Mouse (Mus musculus) liver, embryonic 13.5 days (tissue): ENCODE measurements around the gene Arhgap29. TPM values are rescaled to one million over a fixed set of nuclear protein-coding genes. Genes with fewer than 3 reads are reported as not detected.

Experiments
- ATAC-seq: fragments of 200-750 bp; cut with Nextera tagmentation; 2 replicates; pipeline ENCODE4 v1.8.0; 2017; ENCODE audit warnings: low read depth, mild to moderate bottlenecking, moderate number of reproducible peaks, moderate library complexity
- DNase-seq: peaks from one replicate; pipeline ENCODE4 v3.0.0; 2022
- H3K27ac ChIP-seq: fragments of 300-500 bp; sonication (generic); 2 replicates; pipeline ENCODE4 v1.5.1; 2015; ENCODE audit warnings: moderate library complexity, mild to moderate bottlenecking, inconsistent platforms
- H3K27me3 ChIP-seq: fragments of 300-500 bp; sonication (generic); 2 replicates; pipeline ENCODE4 v1.6.1; 2015; ENCODE audit warnings: mild to moderate bottlenecking, inconsistent platforms
- H3K36me3 ChIP-seq: fragments of 300-500 bp; sonication (generic); 2 replicates; pipeline ENCODE4 v1.6.1; 2015; ENCODE audit warnings: mild to moderate bottlenecking, inconsistent platforms
- H3K4me1 ChIP-seq: fragments of 300-500 bp; sonication (generic); replicated peaks from 2 replicates; pipeline ENCODE4 v1.6.1; 2015; ENCODE audit warnings: inconsistent platforms
- H3K4me2 ChIP-seq: fragments of 300-500 bp; sonication (generic); 2 replicates; pipeline ENCODE4 v1.6.1; 2015; ENCODE audit warnings: inconsistent platforms, mild to moderate bottlenecking, moderate library complexity
- H3K4me3 ChIP-seq: fragments of 300-500 bp; sonication (generic); replicated peaks from 2 replicates; pipeline ENCODE4 v1.5.1; 2015; ENCODE audit warnings: mild to moderate bottlenecking, inconsistent platforms
- H3K9ac ChIP-seq: fragments of 300-500 bp; sonication (generic); 2 replicates; pipeline ENCODE4 v1.6.1; 2015; ENCODE audit warnings: mild to moderate bottlenecking, inconsistent platforms
- H3K9me3 ChIP-seq: fragments of 300-500 bp; sonication (generic); replicated peaks from 2 replicates; pipeline ENCODE4 v1.6.1; 2016; ENCODE audit warnings: inconsistent platforms
- WGBS: fragments of 180-500 bp; shearing (Covaris S2); methylation state at CpG from one replicate; pipeline ENCODE4 v1.1.7; 2015; ENCODE audit not compliant: insufficient replicate concordance; 5-methylcytosine and 5-hydroxymethylcytosine counted together
- polyA plus RNA-seq: library from polyadenylated mRNA; unstranded; fragments of >200 nt; fragmentation: Nextera tagmentation; extraction: Ambion mirVana; gene quantifications from 2 replicates; pipeline ENCODE4 v1.2.1, GENCODE M21; 2015

Gene Arhgap29
- polyA plus RNA-seq, 1 experiment from 2014 or later: 5.2 TPM

DNA sequence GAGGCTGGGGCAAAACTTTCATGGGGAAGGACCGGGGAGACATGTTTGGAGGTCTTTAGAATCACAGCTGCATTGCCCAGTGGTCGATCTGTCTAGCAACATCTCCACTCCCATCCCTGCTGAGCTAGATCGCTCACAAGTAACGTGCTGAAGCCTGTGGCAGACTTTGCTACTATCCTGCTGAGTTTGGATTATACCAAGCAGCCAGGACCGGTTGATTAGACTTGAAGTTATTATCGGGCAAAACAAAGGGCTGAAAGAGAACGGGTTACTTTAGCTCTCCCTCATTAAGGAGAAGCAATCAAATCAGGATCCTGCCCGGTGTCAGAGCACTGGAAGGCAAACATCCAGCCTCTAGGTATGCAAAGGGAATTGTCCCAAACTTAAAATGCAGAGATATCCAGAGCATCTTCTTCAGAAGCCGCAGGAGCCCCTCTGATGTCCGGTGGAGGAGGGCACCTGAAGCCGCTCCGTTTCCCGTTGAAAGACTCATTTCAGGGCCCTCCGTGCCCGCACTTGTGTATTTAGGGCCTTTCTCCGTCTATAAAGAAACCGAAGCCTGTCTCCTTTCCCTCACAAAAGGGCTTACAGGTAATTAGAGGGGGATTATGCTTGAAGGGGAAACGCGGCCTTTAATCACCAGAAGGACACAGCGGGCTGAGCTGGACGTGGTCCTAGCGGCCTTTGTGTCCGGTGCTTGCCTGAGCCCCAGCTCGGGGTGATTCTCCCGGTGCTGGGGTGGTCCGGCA, 91.6 kb downstream of the Arhgap29 start, which contains the start of gene Abca4:
Gene Abca4, plus strand, starts transcription at position 645 of the 749 bp plus-strand sequence.
- no peak for ATAC-seq
- no peak within 1 kb of the TSS for H3K4me3 ChIP-seq
- no peaks in the 10 kb centered on the region for H3K9me3 ChIP-seq
- peaks cover 18% of the 10 kb centered on the region for H3K4me1 ChIP-seq
- H3K9ac ChIP-seq: no peak within 1 kb of the TSS
- peaks cover 25% of the 10 kb centered on the region for H3K27me3 ChIP-seq
- H3K27ac ChIP-seq: no peak within 1 kb of the TSS
- H3K36me3 ChIP-seq: no peaks in the 10 kb centered on the region
- 26% methylated on average over 26 of the region's 26 CpGs for WGBS
- peak within 1 kb of the TSS; percentile 8; the same call in 1 of the 2 replicates for H3K4me2 ChIP-seq
- no peak for DNase-seq

DNA sequence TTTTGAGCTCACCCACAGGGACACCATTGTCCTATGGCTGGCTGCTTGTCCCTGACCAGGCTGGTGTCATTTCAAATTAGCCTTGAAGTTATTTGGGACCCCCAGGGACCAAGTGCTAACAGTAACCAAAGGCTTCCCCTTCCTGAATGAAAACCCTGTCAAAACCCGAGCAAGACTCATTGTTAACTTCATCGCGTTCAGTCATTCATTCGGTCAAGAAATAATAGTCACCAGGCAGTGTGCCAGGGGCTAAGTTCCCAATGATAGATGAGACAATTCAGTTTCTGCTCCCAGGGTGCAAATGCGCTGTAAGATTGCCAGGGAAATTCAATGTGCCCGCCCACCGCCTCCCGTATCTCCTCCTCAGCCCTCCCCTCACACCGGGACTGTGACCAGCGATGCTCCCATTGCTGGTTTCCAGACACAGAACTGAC, 93.9 kb downstream of the Arhgap29 start:
- Histone ChIP-seq H3K4me1 (peaks cover 24% of the 10 kb centered on the region), H3K27ac (no peak overlapping the region), H3K4me2 (no peak overlapping the region), H3K36me3 (no peaks in the 10 kb centered on the region), H3K9ac (no peak overlapping the region), H3K4me3 (no peak overlapping the region), H3K27me3 (peaks cover 25% of the 10 kb centered on the region), H3K9me3 (no peaks in the 10 kb centered on the region)
- DNase-seq (no peak), ATAC-seq (no peak)
- 64% methylated on average over 10 of the region's 10 CpGs for WGBS

DNA sequence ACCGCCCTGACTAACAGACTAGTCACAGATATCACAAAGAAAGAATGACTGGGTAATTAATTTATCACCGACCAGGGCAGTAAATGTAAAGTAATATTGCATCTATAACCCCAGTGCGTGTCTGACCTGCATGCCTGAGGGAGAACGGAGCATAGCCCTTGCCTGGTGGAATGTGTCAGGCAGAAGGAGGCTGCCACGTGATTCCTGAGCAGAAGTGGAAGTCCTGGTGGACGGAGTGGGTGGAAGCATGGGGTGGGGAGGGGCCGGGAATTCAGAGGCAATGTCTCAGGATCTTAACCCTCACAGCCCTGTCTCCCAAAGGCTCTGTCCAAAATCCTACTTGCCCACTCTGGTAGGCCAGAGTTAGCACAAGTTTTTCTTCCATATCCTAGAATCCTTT, 95.1 kb downstream of the Arhgap29 start:
- Histone ChIP-seq H3K4me1 (peaks cover 24% of the 10 kb centered on the region), H3K4me2 (no peak overlapping the region), H3K27me3 (peaks cover 25% of the 10 kb centered on the region), H3K36me3 (no peaks in the 10 kb centered on the region), H3K9me3 (no peaks in the 10 kb centered on the region), H3K4me3 (no peak overlapping the region), H3K27ac (no peak overlapping the region), H3K9ac (no peak overlapping the region)
- ATAC-seq: no peak
- WGBS: 61% methylated on average over 7 of the region's 7 CpGs
- DNase-seq: no peak

DNA sequence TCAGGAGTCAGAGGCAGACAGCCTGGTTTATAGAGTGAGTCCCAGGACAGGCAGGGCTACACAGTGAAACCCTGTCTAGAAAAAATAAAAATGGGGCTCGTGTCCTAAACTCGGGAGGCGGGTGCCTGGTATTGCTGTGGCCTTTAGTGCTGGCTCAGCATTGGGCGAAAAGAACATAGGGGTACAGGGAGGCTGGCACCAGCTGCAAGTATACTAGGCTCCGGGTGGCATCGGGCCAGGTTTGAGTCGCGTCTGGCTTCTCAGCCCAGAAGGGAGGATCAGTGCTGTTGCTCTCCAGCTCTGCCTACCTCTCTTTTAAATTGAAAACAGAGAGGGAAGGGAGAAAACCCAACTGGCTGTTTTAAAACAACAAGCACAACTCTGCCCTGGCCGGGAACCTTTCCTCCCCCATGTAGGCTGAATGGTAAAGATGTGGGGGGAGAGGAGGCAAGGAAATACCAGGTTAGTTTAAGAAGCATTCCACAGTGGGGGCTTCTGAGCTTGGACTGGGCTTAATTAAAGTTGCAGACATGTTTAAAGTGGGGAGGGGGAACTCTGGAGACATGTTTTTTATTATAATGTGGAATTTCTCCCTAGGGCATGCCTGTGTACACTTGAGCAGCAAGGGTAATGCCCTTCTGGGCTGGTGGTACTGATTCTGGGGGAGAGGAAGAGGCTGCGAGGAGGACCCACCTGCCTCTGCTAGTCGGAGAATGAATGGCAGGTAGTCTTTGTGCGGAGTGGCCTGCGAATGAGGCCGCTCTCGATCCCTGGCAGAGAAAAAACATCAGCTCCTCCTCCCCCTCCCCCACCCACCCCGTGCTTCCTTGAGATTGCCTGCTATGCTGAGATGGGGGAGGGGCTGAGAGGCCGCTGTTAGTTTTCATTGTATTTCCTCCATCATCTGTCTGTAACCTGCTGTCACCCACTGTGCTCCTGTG, 95.8 kb downstream of the Arhgap29 start:
- Histone ChIP-seq H3K9me3 (no peaks in the 10 kb centered on the region), H3K27ac (no peak overlapping the region), H3K27me3 (peaks cover 20% of the 10 kb centered on the region), H3K9ac (no peak overlapping the region), H3K4me2 (0 out of 2 replicates have a peak overlapping the region, but pooled peaks have one; percentile 6), H3K4me3 (no peak overlapping the region), H3K36me3 (no peaks in the 10 kb centered on the region), H3K4me1 (peaks cover 20% of the 10 kb centered on the region)
- no peak for DNase-seq
- 0 out of 2 replicates have a peak, but pooled peaks have one; percentile 23 for ATAC-seq
- whole genome bisulfite sequencing: 40% methylated on average over 17 of the region's 17 CpGs

DNA sequence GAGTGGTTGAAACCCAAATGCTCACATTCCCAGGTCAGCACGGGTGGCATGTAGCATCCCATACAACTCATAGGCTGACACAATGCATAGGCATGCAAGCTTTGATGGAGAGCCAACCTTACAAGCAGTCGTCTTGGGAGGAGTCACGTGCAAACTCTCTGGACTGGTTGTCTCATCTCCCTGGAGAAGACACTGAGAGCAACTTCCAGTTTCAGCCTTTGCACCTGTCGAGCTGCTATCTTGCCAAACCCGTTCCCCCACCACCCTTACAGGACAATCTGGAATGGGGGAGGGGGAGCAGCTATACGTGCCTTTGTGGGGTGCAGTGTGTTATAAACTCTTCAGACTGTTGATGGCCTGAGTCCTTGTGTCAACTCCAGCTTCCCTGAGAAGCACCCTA, 96.8 kb downstream of the Arhgap29 start:
- peaks cover 17% of the 10 kb centered on the region for H3K4me1 ChIP-seq
- DNase-seq: no peak
- H3K27ac ChIP-seq: no peak overlapping the region
- ATAC-seq: no peak
- no peak overlapping the region for H3K4me3 ChIP-seq
- H3K9ac ChIP-seq: no peak overlapping the region
- no peaks in the 10 kb centered on the region for H3K36me3 ChIP-seq
- H3K27me3 ChIP-seq: peaks cover 11% of the 10 kb centered on the region
- no peak overlapping the region for H3K4me2 ChIP-seq
- no peaks in the 10 kb centered on the region for H3K9me3 ChIP-seq
- WGBS: 33% methylated on average over 6 of the region's 6 CpGs

DNA sequence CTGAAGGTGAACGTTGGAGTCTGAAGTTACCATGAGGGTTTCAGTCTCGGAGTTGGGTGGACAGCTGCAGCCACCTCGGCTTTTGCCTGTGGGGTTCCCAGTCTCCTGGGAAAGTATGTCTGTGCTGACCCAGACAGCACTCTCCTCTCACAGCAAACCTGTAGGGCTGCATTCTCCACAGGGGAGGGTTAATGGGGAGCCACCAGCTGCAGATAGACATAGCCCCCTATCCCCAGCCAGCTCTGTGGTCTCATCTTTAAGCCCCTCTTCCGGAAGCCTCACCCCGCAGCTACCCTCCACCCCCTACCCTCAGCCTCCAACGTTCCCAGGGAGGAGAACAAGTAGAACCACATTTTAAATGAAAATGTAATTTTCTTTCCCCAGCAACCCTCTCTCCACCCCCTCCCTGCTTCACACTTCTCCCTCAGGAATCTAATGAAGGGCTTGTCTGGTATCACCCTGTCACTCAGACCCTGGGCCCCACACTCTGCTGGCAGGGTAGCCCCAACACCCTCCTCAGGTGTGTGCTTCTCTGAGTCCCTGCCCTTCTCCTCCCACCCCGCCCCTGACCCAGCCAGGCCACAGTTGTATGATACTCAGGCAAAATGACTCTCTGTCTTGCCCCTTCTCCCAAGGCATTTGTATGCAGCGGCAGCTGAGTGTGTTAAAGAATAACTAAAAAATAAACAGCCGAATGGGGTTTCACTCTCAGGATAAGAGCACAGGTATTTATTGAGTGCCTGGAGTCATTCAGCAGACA, 106.3 kb downstream of the Arhgap29 start:
- no peaks in the 10 kb centered on the region for H3K4me1 ChIP-seq
- H3K9me3 ChIP-seq: no peaks in the 10 kb centered on the region
- no peaks in the 10 kb centered on the region for H3K27me3 ChIP-seq
- no peak overlapping the region for H3K4me2 ChIP-seq
- ATAC-seq (no peak), DNase-seq (no peak)
- no peak overlapping the region for H3K27ac ChIP-seq
- no peaks in the 10 kb centered on the region for H3K36me3 ChIP-seq
- WGBS: 43% methylated on average over 9 of the region's 9 CpGs
- H3K9ac ChIP-seq: no peak overlapping the region
- no peak overlapping the region for H3K4me3 ChIP-seq

DNA sequence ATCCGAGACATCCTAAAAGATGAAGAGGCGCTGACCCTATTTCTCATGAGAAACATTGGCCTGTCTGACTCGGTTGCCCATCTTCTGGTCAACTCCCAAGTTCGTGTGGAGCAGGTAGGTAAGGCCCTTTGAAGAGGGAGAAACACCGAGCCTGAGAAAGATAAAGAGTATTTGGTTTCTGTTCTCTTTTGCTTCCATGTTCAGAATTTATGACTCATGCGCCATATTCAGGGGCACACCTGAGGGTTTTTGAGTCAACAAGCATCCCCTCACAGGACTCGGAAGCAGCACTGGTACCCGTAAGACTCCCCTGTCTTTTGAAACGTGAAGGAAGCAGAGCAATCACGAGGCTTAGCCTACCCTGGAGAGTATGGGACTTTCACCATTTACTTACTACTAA, 110.2 kb downstream of the Arhgap29 start:
- no peaks in the 10 kb centered on the region for H3K27me3 ChIP-seq
- H3K4me3 ChIP-seq: no peak overlapping the region
- H3K4me2 ChIP-seq: no peak overlapping the region
- no peaks in the 10 kb centered on the region for H3K4me1 ChIP-seq
- no peak overlapping the region for H3K9ac ChIP-seq
- WGBS: 66% methylated on average over 10 of the region's 10 CpGs
- H3K9me3 ChIP-seq: no peaks in the 10 kb centered on the region
- H3K36me3 ChIP-seq: no peaks in the 10 kb centered on the region
- no peak for ATAC-seq
- DNase-seq: no peak
- no peak overlapping the region for H3K27ac ChIP-seq

DNA sequence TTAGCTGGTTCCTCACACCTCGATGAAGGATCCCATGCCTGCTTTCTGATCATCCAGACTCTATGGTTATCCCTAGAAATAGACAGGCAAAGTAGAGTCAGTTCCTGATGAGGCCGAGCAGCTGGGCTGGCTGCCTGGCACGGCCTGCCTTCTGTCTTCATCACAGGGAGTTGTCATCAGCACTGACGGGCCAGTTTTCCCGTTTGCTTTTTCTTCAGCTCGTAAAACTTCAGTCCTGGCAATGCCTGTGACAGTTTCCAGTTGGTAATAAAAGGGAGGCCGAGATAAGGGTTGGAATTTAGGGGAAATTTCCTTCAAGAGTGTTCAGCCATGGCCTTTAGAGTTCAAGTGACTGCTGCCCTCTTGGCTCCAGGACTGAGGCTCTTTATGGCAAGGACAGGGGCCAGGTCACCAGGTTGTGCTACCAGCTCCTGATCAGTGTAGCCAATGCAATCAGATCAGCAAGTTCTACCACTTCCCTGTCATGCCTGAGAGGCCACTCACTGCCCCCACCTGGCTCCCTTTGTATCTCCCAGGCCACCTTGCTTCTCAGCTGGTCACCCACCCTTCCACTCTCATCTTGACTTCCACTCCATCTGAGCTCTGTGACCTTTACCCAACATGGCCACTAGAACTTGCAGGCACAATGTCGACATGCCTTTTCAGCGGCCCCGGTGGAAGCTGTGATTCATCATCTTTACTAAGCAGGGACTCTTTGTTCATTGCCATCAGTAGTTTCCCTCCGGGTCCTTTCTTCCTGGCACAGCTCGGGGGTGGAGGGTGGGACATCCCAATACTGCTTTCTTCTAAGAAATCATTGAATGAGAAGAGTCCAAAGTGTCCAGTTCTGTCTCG, 112.4 kb downstream of the Arhgap29 start:
- Histone ChIP-seq H3K4me2 (no peak overlapping the region), H3K36me3 (no peaks in the 10 kb centered on the region), H3K27me3 (no peaks in the 10 kb centered on the region), H3K9me3 (no peaks in the 10 kb centered on the region), H3K27ac (no peak overlapping the region), H3K4me1 (no peaks in the 10 kb centered on the region), H3K9ac (no peak overlapping the region), H3K4me3 (no peak overlapping the region)
- no peak for ATAC-seq
- WGBS: 55% methylated on average over 13 of the region's 13 CpGs
- DNase-seq: no peak
